Mouse (Mus musculus): ENCODE data around the gene Clstn2. TPM values are rescaled to one million over a fixed set of nuclear protein-coding genes. Genes with fewer than 3 reads are reported as not detected.

Gene Clstn2
- polyA plus RNA-seq, 1 experiment from 2014 or later, result 1.8 TPM

DNA sequence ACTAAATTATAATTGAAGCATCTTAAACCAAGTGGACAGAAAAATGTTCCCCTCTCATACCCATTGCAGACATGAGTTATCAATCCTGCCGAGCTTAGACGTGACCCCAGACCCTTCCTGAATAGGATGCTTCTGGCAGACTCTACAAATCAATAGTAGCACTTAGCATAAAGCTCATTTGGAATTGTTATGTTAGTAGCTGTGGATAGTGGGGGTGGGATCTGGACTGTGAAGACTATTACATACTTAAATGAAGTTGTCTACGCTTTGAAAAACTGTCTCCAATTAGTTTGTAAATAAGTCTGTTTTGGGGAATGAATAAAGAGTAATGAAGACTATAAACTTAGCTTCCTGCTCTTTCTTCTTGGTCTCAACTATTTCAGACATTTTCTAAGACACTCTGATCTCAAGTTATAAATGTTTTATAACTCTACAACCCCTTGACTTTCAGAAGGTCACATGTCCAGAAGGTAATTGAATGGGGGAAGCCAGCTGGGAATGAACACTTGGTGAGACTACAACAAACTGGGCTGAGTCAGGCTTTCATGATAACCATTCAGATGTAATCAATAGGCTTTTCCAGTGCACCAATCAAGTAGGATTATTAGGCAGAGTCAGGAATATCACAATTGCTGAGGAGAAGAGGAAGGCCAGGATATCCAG lies 216.7 kb downstream of the Clstn2 start:
- ATAC-seq (replicated peaks; ENCODE audit: low FRiP score), result no peak
- Histone ChIP-seq H3K27ac (no peak overlapping the region), H3K9ac (no peak overlapping the region), H3K36me3 (no peaks in the 10 kb centered on the region), H3K4me1 (peaks cover 5% of the 10 kb centered on the region), H3K27me3 (no peaks in the 10 kb centered on the region), H3K4me3 (replicated peaks) (no peak overlapping the region), H3K9me3 (replicated peaks) (no peaks in the 10 kb centered on the region), H3K4me2 (no peak overlapping the region)
- 58% methylated on average over 3 of the region's 3 CpGs for WGBS

GRCm38 (mm10) chr9:97813157-97813556 lies 219.8 kb downstream of the Clstn2 start:
- H3K27me3 ChIP-seq, result no peaks in the 10 kb centered on the region
- 0 out of 2 replicates have a peak overlapping the region, but pooled peaks have one; percentile 37 for H3K27ac ChIP-seq
- peak; percentile 36; the same call in 1 of the 2 replicates for ATAC-seq (replicated peaks; ENCODE audit: low FRiP score)
- H3K4me3 ChIP-seq (replicated peaks), result no peak overlapping the region
- H3K4me1 ChIP-seq, result peaks cover 5% of the 10 kb centered on the region
- WGBS, result 34% methylated on average over 3 of the region's 3 CpGs
- H3K36me3 ChIP-seq, result no peaks in the 10 kb centered on the region
- no peak overlapping the region for H3K4me2 ChIP-seq
- no peaks in the 10 kb centered on the region for H3K9me3 ChIP-seq (replicated peaks)
- no peak overlapping the region for H3K9ac ChIP-seq

DNA sequence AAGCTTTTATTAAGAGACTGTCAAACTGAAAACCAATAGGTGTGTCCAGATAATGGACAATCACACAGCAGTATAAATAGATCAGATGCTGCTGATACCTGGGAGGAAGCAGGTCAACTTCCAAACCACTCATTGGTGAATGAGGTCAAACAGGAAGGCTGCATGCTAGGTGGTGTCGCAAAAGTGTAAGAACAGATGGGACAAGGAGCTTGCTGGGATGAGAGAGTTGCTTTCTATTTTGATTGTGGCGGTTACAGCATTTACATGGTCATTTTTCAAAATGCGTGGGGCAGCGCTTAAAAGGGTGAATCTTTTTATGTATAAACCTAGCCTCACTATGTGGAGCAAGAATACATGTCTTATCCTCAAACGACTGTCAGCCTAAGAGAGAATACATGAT lies 225.9 kb downstream of the Clstn2 start:
- Histone ChIP-seq H3K4me2 (no peak overlapping the region), H3K4me3 (replicated peaks) (no peak overlapping the region), H3K9ac (no peak overlapping the region), H3K27me3 (no peaks in the 10 kb centered on the region), H3K36me3 (no peaks in the 10 kb centered on the region), H3K27ac (no peak overlapping the region), H3K9me3 (replicated peaks) (no peaks in the 10 kb centered on the region), H3K4me1 (no peaks in the 10 kb centered on the region)
- 89% methylated on average over 5 of the region's 5 CpGs for WGBS
- ATAC-seq (replicated peaks; ENCODE audit: low FRiP score), result no peak

GRCm38 (mm10) chr9:97793661-97794060 lies 239.3 kb downstream of the Clstn2 start:
- no peak overlapping the region for H3K4me3 ChIP-seq (replicated peaks)
- 65% methylated on average over 8 of the region's 8 CpGs for WGBS
- H3K4me2 ChIP-seq, result no peak overlapping the region
- H3K9me3 ChIP-seq (replicated peaks), result no peaks in the 10 kb centered on the region
- H3K27ac ChIP-seq, result no peak overlapping the region
- no peaks in the 10 kb centered on the region for H3K27me3 ChIP-seq
- H3K4me1 ChIP-seq, result 0 out of 2 replicates have a peak, but pooled peaks cover 3% of the 10 kb centered on the region
- no peaks in the 10 kb centered on the region for H3K36me3 ChIP-seq
- no peak for ATAC-seq (replicated peaks; ENCODE audit: low FRiP score)
- H3K9ac ChIP-seq, result no peak overlapping the region

DNA sequence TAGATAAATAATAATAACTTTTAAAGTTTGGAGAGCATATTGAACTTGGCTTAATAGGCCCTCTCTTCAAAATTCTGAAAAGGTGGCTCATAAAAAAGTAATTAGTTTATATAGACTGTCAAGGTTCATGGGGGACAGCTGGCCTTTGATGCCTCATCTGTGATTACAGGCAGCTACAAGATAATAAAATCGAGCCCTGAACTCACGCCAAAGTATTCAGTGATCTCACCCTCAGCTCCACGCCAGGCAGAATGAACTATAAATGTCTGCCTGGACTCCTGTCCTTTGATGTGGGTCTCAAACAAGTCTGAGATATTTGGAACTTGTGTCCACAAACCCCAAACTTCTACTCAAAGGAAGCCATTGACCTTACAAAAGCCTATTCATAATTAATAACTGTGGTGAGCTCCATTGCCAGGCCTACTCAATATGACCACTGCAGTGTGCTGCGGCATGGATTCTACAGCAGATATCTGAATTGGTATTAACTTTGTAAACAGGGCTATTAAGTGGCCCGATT lies 244.8 kb downstream of the Clstn2 start:
- H3K27ac ChIP-seq, result no peak overlapping the region
- no peaks in the 10 kb centered on the region for H3K9me3 ChIP-seq (replicated peaks)
- no peak overlapping the region for H3K4me3 ChIP-seq (replicated peaks)
- 58% methylated on average over 5 of the region's 5 CpGs for WGBS
- H3K27me3 ChIP-seq, result no peaks in the 10 kb centered on the region
- no peak overlapping the region for H3K4me2 ChIP-seq
- H3K4me1 ChIP-seq, result no peaks in the 10 kb centered on the region
- no peak for ATAC-seq (replicated peaks; ENCODE audit: low FRiP score)
- H3K36me3 ChIP-seq, result no peaks in the 10 kb centered on the region
- H3K9ac ChIP-seq, result no peak overlapping the region

DNA sequence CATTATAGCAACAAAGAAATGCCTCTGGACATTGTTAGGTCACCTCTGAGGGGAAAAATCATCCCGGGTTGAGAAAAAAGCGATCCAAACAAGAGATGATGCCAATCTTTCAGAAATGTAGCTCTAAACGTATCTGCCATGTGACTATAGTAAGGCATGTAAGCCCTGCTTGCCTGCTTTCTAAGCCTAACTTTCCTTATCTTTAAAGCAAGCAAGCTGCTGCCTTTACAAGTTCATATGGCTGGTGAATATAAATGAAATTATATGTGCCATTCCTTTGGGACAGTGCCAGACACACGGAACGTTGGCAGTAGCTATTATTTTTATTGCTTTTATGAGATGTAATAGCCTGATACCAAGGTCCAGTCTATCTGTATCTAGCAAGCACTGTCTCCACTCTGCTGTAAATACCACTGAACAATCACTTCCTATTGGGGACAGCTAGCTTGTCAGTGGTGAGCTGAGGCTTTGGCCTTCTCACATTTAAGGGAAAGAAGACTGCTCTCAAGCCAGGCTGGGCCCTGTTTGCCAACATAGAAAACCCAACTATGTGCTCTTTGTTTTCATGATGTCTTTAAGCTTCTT lies 252.9 kb downstream of the Clstn2 start:
- H3K9ac ChIP-seq, result no peak overlapping the region
- no peaks in the 10 kb centered on the region for H3K4me1 ChIP-seq
- H3K27me3 ChIP-seq, result no peaks in the 10 kb centered on the region
- H3K4me3 ChIP-seq (replicated peaks), result no peak overlapping the region
- no peak for ATAC-seq (replicated peaks; ENCODE audit: low FRiP score)
- H3K4me2 ChIP-seq, result no peak overlapping the region
- no peaks in the 10 kb centered on the region for H3K9me3 ChIP-seq (replicated peaks)
- no peak overlapping the region for H3K27ac ChIP-seq
- H3K36me3 ChIP-seq, result no peaks in the 10 kb centered on the region
- WGBS, result 64% methylated on average over 5 of the region's 5 CpGs

- Histone ChIP-seq H3K4me2 (no peak overlapping the region), H3K9me3 (replicated peaks) (no peaks in the 10 kb centered on the region), H3K27me3 (no peaks in the 10 kb centered on the region), H3K9ac (no peak overlapping the region), H3K4me1 (no peaks in the 10 kb centered on the region), H3K4me3 (replicated peaks) (no peak overlapping the region), H3K27ac (no peak overlapping the region), H3K36me3 (no peaks in the 10 kb centered on the region)
- no peak for ATAC-seq (replicated peaks; ENCODE audit: low FRiP score)
- WGBS, result 69% methylated on average over 1 of the region's 1 CpGs
Measured at GRCm38 (mm10) chr9:97775770-97776169, 257.2 kb downstream of the Clstn2 start.

DNA sequence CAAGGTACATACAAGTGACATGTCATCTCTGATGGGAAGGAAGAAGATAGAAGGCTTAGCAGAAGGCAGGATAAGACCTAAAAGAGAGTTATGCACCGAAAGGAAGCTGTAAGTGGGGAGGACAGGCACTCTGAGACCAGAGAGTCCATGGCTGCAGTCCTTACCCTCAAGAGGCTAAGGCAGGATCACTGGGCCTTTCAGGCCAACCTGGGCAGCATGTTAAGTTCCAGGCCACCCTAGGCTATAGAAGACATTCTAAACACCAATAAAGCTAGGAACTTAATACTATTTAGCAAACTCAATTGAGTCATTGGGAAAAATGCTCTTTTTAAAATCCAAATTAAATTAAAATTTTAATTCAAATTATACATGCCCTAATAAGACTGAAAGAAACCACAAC lies 258.0 kb downstream of the Clstn2 start:
- H3K4me2 ChIP-seq, result no peak overlapping the region
- H3K4me3 ChIP-seq (replicated peaks), result no peak overlapping the region
- no peaks in the 10 kb centered on the region for H3K27me3 ChIP-seq
- H3K9ac ChIP-seq, result no peak overlapping the region
- 91% methylated on average over 1 of the region's 1 CpGs for WGBS
- ATAC-seq (replicated peaks; ENCODE audit: low FRiP score), result no peak
- no peaks in the 10 kb centered on the region for H3K36me3 ChIP-seq
- H3K27ac ChIP-seq, result no peak overlapping the region
- no peaks in the 10 kb centered on the region for H3K4me1 ChIP-seq
- no peaks in the 10 kb centered on the region for H3K9me3 ChIP-seq (replicated peaks)

DNA sequence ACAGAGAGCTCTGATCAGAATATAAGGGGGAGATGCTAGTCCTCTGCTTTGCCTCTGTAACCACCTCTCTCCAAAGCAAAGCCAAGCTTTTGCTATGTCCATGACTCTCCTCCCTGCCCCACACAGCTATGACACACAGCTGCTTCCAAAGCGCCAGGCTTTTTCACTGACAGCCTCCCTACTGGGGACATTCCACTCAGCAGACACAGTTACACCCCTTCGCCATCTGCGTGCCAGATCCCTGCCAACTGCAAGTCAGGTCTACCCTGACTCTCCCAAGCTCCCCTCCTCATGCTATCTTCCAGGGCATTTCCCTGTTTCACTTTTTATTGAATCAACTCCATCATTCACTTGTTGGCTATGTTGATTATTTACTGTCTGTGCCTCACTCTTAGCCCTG lies 259.1 kb downstream of the Clstn2 start:
- Histone ChIP-seq H3K27ac (no peak overlapping the region), H3K9me3 (replicated peaks) (no peaks in the 10 kb centered on the region), H3K36me3 (no peaks in the 10 kb centered on the region), H3K4me1 (0 out of 2 replicates have a peak, but pooled peaks cover 4% of the 10 kb centered on the region), H3K4me2 (no peak overlapping the region), H3K9ac (no peak overlapping the region), H3K27me3 (no peaks in the 10 kb centered on the region), H3K4me3 (replicated peaks) (no peak overlapping the region)
- WGBS, result 93% methylated on average over 3 of the region's 3 CpGs
- no peak for ATAC-seq (replicated peaks; ENCODE audit: low FRiP score)

DNA sequence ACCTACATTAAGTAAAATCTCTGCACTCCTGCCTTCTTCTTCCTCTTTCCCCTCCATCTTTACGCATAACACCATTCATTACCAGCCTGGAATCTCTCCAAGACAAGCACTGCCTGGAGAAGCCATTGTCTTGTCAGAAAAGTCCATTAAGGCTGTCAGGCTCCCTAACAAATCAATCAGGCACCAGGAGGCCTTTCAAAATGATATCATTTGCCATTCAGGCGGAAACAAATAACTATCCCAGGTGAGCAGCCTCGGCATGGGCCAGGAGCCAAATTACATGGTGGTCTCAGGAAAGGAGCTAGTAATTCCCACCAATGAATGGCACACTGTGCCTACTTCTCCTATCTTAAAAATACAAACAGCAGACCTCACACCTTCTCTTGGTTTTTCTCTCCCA lies 260.6 kb downstream of the Clstn2 start:
- no peak overlapping the region for H3K27ac ChIP-seq
- WGBS, result 60% methylated on average over 3 of the region's 3 CpGs
- no peaks in the 10 kb centered on the region for H3K36me3 ChIP-seq
- H3K4me2 ChIP-seq, result no peak overlapping the region
- ATAC-seq (replicated peaks; ENCODE audit: low FRiP score), result no peak
- no peaks in the 10 kb centered on the region for H3K27me3 ChIP-seq
- H3K4me3 ChIP-seq (replicated peaks), result no peak overlapping the region
- H3K9me3 ChIP-seq (replicated peaks), result no peaks in the 10 kb centered on the region
- H3K9ac ChIP-seq, result no peak overlapping the region
- 0 out of 2 replicates have a peak, but pooled peaks cover 4% of the 10 kb centered on the region for H3K4me1 ChIP-seq

- no peak; the same call in 1 of the 2 replicates for ATAC-seq (replicated peaks; ENCODE audit: low FRiP score)
- WGBS, result 54% methylated on average over 5 of the region's 5 CpGs
- no peak overlapping the region for H3K9ac ChIP-seq
Measured at GRCm38 (mm10) chr9:97769331-97769730, 263.6 kb downstream of the Clstn2 start.

DNA sequence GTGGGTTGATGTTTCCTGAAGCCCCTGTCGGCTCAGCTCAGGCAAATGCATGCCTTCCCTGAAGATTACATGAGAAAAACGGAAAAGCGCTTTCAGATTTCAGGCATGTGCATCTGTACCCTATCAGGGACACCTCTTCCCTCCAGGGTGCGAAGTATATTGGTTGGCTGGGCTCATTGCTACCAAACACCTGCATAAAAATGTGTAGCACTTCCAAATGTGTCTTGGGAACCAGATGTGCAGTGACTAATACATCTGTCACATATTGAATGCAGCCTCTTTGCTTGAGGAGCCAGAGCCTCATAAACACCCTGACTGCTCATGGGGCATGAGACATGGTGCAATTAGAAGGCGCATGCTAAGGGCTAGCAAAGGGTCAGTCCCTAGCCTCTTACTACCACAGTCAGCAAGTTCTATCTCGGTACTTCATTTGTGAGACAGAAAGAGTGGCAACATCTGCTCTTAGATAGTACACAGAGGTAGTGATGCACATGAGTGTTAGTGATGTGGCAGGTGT lies 267.7 kb downstream of the Clstn2 start:
- H3K9ac ChIP-seq, result no peak overlapping the region
- H3K27ac ChIP-seq, result no peak overlapping the region
- H3K4me2 ChIP-seq, result no peak overlapping the region
- ATAC-seq (replicated peaks; ENCODE audit: low FRiP score), result no peak
- no peaks in the 10 kb centered on the region for H3K27me3 ChIP-seq
- no peaks in the 10 kb centered on the region for H3K9me3 ChIP-seq (replicated peaks)
- no peaks in the 10 kb centered on the region for H3K36me3 ChIP-seq
- H3K4me1 ChIP-seq, result 0 out of 2 replicates have a peak, but pooled peaks cover 12% of the 10 kb centered on the region
- H3K4me3 ChIP-seq (replicated peaks), result no peak overlapping the region
- WGBS, result 88% methylated on average over 6 of the region's 6 CpGs

More at GRCm38 (mm10) chr9:97769331-97769730, 263.6 kb downstream of the Clstn2 start:
- H3K4me2 ChIP-seq, result no peak overlapping the region
- H3K4me1 ChIP-seq, result 0 out of 2 replicates have a peak, but pooled peaks cover 4% of the 10 kb centered on the region
- no peaks in the 10 kb centered on the region for H3K36me3 ChIP-seq
- no peak overlapping the region for H3K4me3 ChIP-seq (replicated peaks)
- H3K9me3 ChIP-seq (replicated peaks), result no peaks in the 10 kb centered on the region
- H3K27ac ChIP-seq, result no peak overlapping the region
- no peaks in the 10 kb centered on the region for H3K27me3 ChIP-seq

All from kidney, embryonic 15.5 days (tissue).